Mouse (Mus musculus) right cerebral cortex, adult 2 months (tissue): ENCODE measurements at regions not wholly inside any gene's neighbourhood (a gene's known extent, or its start where the extent isn't known, plus 50 kb on each side); places are given as distances from the start of the nearest gene placed in this dataset.

Experiments
- DNase-seq, 2 experiments: peaks; one replicate each; pipeline ENCODE4 v3.0.0; 2021 to 2022; ENCODE audit warnings: low spot score in 2 of 2

DNA sequence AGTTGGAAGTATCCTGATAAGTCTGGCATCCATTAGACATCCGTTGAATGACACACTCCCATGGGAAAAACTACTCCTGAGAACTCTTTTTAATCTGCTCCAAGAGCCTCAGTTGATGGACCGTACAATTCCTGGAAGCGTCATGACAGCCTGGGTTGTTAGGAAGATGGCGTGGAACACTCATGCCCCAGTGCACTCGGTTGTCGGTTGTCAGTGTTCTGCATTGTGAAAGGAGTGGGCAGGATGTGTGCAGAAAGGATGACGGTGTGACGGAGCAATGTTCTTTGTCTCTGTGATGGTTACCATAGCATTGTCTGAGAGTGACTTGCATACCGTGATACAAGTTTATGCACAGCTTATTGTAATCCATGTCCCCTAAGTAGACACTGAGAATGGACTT is 164.4 kb downstream of the Slc30a10 start:
- DNase-seq, result no peak

DNA sequence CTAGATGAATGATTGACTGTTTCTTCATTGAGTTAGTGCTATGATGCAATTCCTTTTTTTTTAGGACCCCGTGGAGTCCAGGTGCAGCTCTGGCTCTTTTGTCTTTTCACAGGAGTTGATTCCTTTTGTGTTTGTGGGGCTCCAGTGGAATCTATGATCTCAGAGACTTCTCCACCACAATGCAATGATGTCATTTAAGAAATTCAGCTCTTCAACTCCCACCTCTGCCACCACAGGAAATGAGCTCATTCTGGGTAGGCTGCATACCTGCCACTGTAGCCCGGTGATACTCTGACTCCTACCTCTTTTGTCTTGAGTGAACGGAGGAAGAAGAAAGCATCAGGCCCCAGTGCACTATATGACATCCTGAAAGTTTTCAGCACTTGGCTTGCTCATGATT is 173.8 kb downstream of the Slc30a10 start:
- no peak for DNase-seq

DNA sequence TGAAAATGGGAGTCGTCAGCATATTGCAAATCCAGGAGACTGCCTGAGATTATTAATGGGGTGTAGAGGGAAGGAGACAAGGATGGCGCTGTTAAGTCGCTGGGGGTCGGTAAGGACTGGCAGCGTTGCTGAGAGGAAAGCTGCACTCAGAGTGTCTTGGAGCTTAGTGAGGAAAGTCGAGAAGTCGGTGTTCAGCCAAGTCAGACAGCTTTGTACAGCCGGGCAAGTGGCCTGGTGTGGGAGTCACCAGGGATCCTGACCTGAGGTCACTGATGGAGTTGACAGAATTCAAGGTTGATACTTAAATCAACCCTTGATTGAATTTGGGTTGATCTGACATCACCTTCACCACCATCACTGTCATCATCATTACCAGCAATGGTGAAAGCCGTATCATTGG is 175.3 kb downstream of the Slc30a10 start:
- DNase-seq, result no peak

DNA sequence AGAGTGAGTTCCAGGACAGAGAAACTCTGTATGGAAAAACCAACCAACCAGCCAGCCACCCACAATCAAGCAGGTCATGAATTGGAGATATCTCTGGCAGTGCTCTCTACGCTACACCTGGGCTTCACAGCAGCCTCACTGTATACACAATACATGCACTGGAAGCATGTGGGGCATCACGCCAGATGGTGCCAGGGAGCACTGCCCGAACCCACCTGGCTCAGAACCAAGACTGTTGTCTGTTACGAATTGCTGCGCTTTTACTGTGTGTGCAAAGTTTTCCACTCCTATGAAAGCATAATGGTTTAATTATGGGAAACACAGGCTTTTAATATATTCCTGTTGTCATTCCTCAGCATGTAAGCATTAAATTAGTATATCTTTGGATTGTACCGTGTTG is 184.0 kb downstream of the Slc30a10 start:
- no peak for DNase-seq

DNA sequence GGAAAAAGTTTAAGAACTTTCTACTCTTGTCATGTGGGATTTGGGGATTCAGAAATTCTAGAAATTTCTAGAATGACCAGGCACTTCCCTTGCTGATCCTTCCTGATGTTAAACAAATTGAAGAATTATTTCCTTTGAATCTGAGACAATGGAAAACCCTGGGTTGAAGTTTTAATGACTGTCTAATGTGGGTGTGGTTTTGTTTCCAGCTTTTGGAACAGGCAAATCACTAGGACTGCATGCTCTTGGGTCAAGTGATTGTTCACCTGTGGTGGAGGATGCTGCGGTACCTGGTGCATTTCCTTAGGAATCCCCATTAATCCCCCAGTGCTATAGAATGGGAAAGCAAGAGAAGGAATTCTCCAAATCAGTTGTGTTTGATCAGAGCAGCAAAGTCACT is 184.8 kb downstream of the Slc30a10 start:
- DNase-seq, result no peak

DNA sequence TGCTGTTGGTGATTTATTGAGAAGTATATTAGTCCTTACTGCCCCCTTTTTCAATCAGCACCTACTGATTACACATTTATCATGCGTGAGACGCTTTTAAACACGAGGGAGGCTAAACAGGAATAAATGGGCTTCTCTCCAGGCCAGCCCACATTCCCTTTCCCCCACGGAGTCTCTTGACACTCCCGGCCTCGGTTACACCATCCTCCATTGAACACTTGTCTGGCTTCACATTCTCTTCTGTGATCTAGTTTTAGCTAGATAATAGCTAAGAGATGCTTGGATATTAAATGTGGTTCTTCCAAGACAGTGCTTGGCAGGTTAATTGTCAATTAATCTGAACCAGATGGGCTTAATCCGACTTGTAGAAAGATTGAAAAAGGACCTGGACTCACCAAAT is 189.4 kb downstream of the Slc30a10 start:
- DNase-seq, result no peak

DNA sequence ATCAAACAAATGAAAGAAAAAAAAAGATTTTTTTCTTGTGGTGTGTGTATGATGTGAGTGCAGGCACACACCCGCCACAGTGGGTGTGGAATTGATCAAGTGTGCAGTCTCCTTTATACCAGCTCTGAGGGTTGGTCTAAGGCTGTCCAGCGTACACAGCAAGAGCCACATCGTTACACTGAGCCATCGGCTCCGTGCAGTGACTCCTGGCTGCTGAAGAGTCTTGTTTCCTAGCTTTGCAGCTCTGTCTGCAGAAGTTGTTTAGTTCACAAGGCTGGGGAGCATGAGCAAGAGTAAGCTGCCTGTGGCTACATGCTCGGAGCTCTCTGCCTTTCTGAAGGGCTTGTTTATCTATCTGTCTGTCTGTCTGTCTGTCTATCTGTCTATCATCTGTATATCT is 193.5 kb downstream of the Slc30a10 start:
- no peak for DNase-seq

DNA sequence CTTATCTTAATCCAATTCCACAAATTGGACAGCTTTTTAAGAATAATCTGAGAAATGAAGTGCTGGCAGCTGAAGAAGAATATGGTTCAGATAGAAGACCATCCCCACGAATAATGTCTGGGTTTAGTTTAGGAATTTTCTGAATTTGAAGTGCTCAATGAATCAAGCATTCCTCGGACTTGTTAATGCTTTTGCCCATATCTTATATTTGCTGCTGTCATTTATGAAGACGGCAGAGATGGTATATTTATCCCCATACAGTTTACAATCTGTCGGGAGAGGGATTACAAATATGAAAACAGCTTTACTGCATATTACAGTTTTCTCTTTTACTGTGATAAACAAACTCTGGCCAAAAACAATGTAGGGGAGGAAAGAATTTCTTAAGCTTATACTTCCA is 194.3 kb downstream of the Slc30a10 start:
- DNase-seq, result no peak

DNA sequence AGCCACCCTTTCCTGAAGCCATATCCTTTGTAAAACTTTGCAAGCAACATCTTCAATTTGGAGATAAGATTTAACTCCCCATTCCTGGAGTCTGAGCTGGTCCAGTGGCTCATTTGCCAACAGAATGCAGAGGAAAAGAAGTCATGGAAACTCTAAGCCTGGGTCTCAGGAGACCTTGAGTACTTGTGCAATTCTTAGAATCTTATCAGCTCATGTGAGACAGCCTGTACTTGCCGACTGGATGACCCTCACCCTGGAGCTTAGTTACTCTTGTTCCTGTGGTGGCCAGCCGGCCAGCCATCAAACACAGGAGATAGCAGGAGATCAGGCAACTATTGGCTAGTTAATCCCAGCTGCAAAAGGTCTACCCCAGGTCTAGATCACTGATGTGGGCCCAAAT is 196.3 kb downstream of the Slc30a10 start:
- DNase-seq, result no peak

DNA sequence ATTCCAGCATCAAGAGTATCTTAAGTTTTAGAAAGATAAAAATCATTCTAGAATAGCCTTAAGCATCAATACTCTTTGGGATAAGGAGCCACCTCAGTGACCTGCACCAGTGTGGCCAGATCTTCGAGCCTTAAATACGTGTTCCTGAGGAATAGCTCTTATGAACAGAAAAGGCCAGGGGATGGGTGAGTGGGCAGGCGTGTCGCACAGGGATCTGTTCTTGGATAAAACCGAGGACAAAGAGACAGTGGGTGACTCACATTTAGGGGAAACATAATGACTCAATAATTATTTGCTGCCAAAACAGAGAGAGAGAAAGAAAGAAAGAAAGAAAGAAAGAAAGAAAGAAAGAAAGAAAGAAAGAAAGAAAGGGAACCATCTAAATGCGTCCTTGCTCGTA is 200.4 kb downstream of the Slc30a10 start:
- no peak for DNase-seq

DNA sequence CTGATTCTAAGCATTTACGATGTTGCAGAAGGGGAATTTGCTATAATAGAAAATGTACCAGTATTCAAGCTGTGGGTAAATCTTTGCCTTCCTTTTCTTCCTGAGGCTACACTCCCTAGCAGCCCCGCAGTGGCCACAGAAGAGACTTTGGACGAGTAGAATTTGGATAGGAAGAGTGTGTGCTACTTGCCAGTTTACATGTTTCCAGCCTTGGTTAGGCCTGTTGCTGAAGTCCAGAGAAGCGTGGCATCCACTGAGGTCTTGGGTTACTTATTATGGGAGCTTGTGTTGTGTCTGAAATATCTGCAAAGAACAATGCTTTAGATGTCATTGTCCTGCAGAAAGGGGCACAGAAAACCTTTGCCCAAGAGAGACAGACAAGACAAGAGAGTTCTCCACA is 200.8 kb downstream of the Slc30a10 start:
- DNase-seq, result no peak

DNA sequence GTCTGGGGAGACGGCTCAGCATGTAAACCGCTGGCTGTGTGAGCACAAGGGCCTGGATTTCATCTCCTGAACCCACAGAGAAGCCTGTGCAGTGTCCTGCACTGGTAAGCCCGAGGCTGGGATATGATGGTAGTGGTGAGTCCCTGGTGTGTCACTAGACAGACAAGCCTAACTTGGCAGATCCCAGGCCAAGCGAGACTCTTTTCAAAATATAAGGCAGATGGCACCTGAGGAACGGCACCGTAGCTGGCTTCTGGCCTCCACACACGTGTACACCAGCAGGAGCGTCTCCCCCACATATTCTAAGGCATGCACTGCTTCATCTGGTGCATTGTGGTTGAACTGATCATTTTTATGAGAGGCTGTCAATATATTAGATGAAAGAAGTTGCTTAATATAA is 202.6 kb downstream of the Slc30a10 start:
- no peak for DNase-seq

DNA sequence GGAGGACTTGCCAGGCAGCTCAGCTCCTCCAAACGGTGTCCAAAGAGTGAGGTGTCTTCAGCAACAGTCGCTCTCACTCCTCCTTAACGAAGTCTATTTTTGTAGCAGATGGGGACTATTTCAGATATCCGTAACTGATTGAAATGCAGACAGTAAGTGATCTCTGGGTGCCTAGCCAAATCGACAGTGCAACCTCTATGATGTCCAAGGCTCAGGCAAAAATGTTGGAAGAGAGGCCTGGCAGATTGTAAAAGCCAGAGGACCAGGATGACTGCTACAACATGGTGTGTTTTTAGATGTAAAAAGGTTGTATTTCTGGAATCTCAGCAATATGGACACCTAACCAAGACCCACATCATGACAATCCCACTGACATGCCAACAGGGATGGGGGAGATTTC is 204.8 kb downstream of the Slc30a10 start:
- no peak for DNase-seq

DNA sequence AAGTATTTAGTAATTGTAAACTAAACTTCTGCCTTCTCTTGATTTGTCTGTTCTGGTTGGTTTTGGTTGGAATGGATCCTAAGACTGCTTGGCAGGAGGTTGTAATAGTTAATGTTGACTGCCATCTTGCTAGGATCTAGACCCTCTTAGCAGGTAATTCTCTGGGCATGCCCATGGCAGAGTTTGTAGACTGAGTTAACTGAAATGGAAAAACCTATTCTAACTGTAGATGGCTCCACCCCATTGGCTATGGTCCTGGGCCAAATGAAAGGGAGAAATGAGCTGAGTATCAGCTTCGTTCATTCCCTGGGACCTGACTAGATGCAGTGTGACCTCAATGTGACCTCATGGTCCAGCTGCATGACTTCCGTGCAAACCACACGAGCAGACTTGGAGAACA is 207.7 kb downstream of the Slc30a10 start:
- DNase-seq, result no peak

DNA sequence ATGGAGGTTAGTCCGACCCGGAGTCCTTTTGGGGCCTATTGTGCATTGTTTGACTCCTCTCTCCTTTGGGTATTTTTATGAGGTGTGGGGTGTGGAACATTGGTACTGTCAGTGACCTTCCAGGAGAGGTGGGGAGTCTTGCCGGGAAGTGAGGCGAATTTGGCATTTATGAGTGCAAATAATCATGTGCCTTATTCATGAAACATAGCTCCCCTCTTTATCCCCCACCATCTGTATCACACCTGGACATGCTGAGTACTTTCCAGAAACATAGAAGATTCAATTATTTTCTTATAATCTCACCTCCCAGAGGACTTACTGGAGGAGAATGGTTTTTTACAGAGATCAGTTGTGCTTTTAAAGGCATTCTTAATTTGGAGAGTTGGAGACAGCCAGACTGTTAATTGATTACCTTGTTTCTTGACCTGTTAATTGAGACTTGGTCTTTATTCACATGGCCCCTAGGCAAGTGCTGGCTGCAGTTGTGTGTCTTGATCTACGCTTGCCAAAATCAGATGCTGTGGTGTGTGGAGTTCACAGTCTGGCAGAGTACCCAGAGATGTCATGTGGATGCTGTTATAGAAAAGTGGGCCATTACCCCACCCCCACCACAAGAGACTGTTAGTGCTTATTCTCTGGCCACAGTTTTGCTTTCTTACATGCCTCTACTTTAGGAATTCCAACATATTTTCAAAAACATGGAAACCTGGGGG is 215.5 kb downstream of the Slc30a10 start:
- no peak for DNase-seq

DNA sequence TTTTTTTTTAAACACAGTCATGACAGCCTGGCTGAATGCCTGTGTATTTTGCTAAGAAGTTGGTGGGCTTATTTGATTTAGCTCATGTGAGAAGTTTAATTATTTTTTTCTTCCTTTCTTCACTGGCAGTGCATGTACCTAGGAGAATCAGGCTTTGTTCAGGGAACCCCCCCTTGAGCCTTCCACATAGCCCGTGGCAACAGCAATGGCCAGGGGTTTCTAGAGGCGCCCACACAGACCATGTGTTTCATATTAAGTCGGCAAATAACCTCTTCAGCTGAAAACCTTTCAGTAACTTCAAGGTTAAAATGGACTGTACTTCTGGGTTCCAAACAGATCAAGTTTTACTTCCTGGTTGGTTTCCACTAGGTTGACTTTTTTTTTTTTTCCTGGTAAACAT is 218.3 kb downstream of the Slc30a10 start:
- DNase-seq, result no peak

DNA sequence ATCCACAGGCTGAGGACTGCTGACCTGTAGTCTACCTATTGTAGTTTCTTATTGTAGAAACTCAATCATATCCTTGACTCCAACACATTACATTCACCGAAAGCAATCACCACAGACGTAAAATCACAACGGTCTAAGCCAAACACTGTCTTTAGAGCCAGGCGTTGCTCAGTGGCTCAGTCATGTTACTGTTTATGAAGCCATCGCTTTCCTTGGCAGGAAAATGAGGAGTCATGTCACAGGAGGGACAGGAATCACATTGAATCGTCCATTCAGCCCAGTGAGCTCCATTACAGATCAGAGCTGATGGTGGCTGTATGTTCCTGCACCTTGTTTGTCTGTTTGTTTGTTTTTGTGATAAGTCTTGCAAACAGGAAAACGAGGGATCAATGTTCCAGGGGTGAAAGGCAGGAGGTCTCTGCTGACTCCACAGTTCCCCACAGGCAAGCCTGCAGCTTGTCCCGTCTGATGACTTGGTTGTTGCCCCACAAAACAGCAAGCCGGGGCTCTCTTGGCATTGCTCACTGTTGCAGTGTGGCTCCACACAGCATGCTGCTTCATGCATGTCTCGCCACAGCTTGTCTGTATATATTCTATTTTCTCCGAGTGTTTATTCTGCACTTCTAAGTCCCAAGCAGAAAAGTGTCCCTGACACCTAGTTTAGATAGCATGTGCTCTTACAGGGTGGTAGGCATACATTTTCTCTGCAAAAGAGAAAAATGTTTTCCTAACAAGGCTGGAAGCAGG is 221.2 kb downstream of the Slc30a10 start:
- DNase-seq, result no peak

DNA sequence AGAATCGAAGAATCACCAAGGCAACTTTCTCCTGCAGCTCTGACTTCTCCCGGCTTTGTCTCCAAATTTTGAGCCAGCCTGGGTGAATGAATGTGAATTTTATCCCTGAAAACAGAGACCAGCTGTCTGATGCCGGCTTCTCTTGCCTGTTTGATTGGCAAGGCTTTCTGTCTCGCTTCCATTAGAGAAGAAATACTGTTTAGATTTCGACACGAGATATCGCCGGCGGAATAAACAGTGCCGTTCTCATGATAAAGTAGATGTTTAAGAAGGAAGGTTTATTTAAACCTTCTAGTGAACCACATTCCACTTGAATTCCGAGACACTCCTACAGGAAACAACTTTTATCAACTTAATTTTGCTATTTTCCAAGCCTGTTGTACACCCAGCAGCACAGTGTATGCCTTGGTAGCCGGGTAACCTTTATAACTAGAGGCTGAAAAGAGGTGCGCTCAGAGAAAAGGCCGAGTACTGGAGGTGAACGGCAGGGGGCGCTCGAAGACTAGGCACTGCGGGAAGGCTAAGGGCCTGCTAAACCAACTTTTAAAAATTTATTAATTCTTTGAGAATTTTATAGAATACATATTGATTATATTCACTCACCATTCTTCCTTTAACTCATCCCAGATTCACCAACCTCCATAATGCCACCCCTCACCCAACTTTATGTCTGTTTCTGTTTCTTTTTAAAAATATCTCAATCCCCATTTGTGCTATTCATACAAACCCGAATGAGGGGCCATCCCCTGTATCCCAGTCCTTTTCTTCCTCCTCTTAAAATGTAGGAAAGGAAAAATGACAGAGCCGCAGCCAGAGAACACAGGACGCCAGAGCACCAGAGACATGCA is 227.2 kb downstream of the Slc30a10 start:
- peak; percentile 84 to 91 for DNase-seq

DNA sequence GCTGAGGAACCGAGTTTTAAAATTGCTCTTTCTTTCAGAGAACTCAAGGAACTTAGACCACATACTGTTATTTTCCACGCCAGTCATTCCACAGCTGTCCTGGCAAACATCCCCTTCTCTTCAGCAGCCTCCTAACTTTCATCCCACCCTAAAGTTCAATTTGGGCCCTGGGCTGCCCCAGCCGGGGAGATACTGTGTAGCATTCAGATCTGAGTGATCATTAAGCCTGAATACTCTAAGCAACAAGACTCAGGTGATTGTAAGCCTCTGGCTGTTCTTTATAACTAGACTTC is 227.8 kb downstream of the Slc30a10 start:
- DNase-seq, result no peak

DNA sequence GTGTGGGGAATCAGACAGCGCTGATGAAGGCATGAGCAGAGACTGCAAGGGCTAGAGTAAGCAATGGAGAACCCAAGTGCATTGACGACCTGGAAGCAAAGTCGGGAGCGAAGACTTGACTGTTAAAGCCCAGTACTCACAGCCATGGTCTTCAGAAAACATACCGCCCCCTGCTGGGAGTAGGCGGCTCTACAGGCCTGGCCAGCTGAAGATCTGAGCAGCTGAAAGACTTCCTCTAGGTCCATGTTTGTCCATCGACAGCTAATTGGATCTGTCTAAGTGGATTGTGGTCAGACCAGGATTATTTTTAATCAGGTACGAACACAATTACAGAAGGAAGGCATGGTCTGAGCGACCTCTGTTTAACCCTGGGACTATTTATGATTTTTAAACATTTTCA is 230.0 kb downstream of the Slc30a10 start:
- peak; percentile 6 to 25 for DNase-seq

DNA sequence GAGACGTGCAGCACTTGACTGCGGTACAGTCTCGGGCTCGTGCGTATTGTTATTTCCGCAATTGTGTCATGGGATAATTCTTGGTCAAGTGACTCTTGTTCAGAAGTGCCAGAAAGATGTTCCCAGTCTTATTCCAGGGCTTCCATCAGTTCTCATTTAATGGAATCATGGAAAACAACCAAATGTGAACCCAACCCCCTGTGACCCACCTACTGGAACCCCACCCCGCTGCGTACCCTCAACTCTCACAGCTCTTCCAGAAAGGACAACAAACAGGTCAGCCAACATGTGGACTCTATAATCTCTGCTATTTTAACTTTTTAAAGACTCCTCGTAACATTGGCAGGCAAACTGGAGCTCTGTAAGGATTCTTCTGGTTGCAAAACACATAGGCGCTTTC is 233.9 kb downstream of the Slc30a10 start:
- no peak for DNase-seq

DNA sequence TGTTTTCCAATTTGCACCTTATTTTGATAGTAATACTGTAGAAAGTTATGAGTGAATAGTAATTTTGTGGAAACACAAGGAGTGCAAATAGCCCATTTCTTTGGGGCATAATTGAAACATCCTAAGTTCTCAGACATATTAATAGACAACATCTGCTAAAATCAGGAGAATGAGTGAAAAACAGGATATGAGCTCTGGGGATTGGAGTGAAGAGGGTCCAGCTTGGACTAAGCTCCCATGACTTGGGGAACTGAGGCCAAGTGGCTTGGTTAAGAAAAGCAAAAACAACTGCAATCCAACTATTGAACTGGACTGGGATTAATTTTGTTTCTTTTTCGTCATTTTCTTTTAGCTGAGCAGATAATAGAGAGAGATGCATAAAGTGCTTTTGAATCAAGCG is 240.7 kb downstream of the Slc30a10 start:
- no peak for DNase-seq

DNA sequence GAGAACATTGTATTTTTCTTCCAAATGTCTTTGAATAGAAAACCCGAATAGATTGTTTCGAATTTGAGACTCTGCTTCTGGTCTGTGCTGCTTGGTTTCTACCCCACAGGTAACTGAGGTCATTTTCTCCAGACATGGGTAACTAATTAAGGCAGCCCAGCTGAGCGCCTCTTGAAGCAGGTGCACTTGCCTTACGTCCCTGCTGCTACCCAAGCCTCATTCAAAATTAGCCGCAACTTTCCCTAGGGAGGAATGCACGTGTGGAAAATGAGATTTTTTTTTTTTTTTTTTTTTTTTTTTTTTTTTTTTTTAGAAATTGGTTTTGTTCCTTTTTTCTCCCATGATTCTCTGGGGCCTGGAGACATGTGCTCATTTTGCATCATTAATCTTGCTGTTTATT is 245.1 kb downstream of the Slc30a10 start:
- no peak for DNase-seq
